Mouse (Mus musculus): ENCODE results near the gene Gm38392. TPM values are rescaled to one million over a fixed set of nuclear protein-coding genes. Genes with fewer than 3 reads are reported as not detected.

The Gm38392 gene
- polyA plus RNA-seq, 1 experiment from 2014 or later: 0.33 TPM

DNA sequence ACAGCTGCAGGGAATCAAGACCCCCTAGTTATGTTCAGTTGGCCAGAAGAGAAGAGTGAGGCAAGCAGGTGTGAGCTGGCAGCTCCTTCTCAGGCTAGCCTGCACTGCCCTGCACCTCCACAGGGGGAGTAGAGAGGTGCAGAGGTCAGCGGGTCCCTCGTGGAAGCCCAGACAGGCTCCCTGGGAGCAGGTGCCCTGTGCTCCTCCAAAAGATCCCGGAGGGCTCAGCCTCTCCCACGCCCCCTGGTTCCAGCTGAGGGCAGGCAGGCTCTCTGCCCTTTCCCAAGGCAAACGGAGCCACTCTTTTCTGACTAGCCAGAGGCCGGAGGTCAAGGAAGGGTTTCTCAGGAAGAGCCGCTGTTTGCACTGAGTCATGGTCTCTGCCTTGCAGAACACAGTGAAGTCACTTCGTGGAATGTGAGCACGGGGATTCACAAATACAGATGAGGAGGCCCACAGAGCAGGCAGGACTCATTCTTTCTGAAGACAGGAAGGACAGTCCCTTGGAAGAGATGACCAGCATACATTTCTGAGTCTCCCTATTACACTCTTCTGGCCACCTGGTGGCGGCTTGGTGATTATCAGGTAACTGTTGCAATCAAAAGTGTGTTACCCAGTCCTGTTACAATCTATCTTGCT lies 49.3 kb downstream of the Gm38392 start:
- Histone ChIP-seq H3K36me3 (ENCODE audit: control insufficient read depth, insufficient read depth, low read length) (no peaks in the 10 kb centered on the region), H3K9me3 (ENCODE audit: control insufficient read depth, low read depth, low read length) (no peaks in the 10 kb centered on the region), H3K4me2 (replicated peaks; ENCODE audit: low read depth, low read length) (no peak overlapping the region), H3K9ac (replicated peaks; ENCODE audit: low read depth, low read length) (no peak overlapping the region), H3K27ac (ENCODE audit: low read length) (no peak overlapping the region), H3K27me3 (ENCODE audit: control insufficient read depth, insufficient read depth, low read length) (peaks cover 47% of the 10 kb centered on the region), H3K4me1 (ENCODE audit: control insufficient read depth, insufficient read depth, low read length) (no peaks in the 10 kb centered on the region), H3K4me3 (ENCODE audit: low read depth, low read length) (no peak overlapping the region)
- 8% methylated on average over 10 of the region's 10 CpGs for WGBS
- ATAC-seq (ENCODE audit: insufficient number of reproducible peaks, insufficient read depth, low FRiP score, low read depth): no peak

DNA sequence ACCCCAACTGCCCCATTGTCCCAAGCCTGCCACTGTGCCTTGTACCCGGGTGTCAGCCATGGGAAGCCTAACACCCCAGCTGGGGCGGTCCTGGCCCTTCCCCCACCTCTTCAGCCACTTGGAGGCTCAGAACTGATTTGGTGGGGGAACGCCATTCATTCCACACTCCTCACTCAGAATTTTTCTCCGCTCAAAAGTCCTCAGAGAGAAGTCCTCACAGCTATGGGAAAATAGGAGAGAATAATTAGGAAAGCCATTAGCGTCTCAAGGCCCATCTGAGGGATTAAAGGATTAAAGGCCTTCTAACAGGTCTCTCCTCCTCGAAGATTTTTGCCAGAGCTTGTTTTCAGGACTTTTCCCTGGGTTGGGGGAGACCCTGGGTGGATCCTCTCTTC lies 49.9 kb downstream of the Gm38392 start:
- peaks cover 43% of the 10 kb centered on the region for H3K27me3 ChIP-seq (ENCODE audit: control insufficient read depth, insufficient read depth, low read length)
- no peak overlapping the region for H3K27ac ChIP-seq (ENCODE audit: low read length)
- no peak overlapping the region for H3K4me2 ChIP-seq (replicated peaks; ENCODE audit: low read depth, low read length)
- no peaks in the 10 kb centered on the region for H3K36me3 ChIP-seq (ENCODE audit: control insufficient read depth, insufficient read depth, low read length)
- no peaks in the 10 kb centered on the region for H3K4me1 ChIP-seq (ENCODE audit: control insufficient read depth, insufficient read depth, low read length)
- no peaks in the 10 kb centered on the region for H3K9me3 ChIP-seq (ENCODE audit: control insufficient read depth, low read depth, low read length)
- no peak for ATAC-seq (ENCODE audit: insufficient number of reproducible peaks, insufficient read depth, low FRiP score, low read depth)
- no peak overlapping the region for H3K4me3 ChIP-seq (ENCODE audit: low read depth, low read length)
- 31% methylated on average over 6 of the region's 6 CpGs for WGBS
- no peak overlapping the region for H3K9ac ChIP-seq (replicated peaks; ENCODE audit: low read depth, low read length)

DNA sequence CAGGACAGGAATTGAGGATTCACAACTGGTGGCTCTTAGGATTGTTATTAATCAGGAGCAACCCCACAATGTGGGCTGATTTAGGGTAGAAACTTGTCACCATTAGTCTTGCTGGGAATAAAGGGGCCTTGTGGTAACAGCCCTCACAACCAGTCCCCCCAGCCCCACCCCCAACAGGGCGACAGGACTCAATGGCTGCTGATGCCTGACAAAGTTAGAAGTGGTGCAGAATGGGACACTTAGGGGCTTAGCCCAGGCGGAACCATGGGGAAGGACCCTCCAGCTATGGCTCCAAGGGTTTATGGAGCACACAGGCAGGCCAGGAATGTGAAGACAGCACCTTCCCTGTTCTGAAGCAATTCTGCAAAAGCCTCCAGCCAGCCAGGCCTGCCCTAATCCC lies 51.4 kb downstream of the Gm38392 start:
- H3K27me3 ChIP-seq (ENCODE audit: control insufficient read depth, insufficient read depth, low read length): peaks cover 30% of the 10 kb centered on the region
- ATAC-seq (ENCODE audit: insufficient number of reproducible peaks, insufficient read depth, low FRiP score, low read depth): no peak
- H3K4me2 ChIP-seq (replicated peaks; ENCODE audit: low read depth, low read length): no peak overlapping the region
- no peaks in the 10 kb centered on the region for H3K9me3 ChIP-seq (ENCODE audit: control insufficient read depth, low read depth, low read length)
- H3K4me1 ChIP-seq (ENCODE audit: control insufficient read depth, insufficient read depth, low read length): no peaks in the 10 kb centered on the region
- H3K9ac ChIP-seq (replicated peaks; ENCODE audit: low read depth, low read length): no peak overlapping the region
- no peak overlapping the region for H3K4me3 ChIP-seq (ENCODE audit: low read depth, low read length)
- 70% methylated on average over 2 of the region's 2 CpGs for WGBS
- H3K27ac ChIP-seq (ENCODE audit: low read length): no peak overlapping the region
- H3K36me3 ChIP-seq (ENCODE audit: control insufficient read depth, insufficient read depth, low read length): no peaks in the 10 kb centered on the region

DNA sequence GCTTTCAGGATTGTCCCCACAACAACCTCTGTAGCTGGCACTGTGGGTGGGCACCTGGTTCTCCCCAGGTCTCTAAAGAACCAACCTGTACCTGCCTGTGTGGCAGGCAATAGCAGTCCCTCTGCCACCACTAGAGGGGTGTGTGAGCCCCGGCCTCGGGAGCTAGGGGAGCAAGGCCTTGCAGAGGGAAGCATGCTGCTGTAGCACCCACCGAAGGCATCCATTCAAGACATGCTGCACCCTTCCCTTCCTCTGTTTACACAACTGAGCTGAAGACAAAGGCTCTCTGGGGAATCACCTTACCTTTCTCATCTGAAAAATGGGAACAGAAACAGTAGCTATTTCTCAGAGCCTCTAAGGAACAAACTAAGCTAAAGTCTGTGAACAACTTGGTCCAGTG lies 51.8 kb downstream of the Gm38392 start:
- Histone ChIP-seq H3K9ac (replicated peaks; ENCODE audit: low read depth, low read length) (no peak overlapping the region), H3K27ac (ENCODE audit: low read length) (no peak overlapping the region), H3K4me2 (replicated peaks; ENCODE audit: low read depth, low read length) (no peak overlapping the region), H3K4me1 (ENCODE audit: control insufficient read depth, insufficient read depth, low read length) (no peaks in the 10 kb centered on the region), H3K27me3 (ENCODE audit: control insufficient read depth, insufficient read depth, low read length) (peaks cover 26% of the 10 kb centered on the region), H3K36me3 (ENCODE audit: control insufficient read depth, insufficient read depth, low read length) (no peaks in the 10 kb centered on the region), H3K4me3 (ENCODE audit: low read depth, low read length) (no peak overlapping the region), H3K9me3 (ENCODE audit: control insufficient read depth, low read depth, low read length) (no peaks in the 10 kb centered on the region)
- 11% methylated on average over 3 of the region's 3 CpGs for WGBS
- ATAC-seq (ENCODE audit: insufficient number of reproducible peaks, insufficient read depth, low FRiP score, low read depth): no peak

DNA sequence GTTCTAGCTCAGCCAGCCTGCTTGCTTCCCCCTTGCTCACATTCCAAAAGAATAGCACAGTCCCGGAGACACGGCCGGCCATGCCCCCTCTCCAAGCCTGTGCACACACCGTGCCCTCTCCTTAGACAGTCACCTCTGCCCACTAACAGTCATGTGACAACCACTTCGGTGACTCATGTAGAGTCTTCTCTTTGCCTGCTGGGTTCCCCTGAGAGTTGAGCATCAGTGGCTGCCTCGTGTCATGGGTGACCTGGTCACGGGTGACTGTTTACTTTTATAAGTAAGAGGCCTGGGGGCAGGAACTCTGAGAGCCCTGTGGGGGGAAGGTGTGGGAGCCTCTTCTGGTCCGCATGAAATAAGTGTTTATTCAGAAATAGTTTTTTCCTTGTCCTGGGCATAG lies 53.0 kb downstream of the Gm38392 start:
- 51% methylated on average over 8 of the region's 8 CpGs for WGBS
- Histone ChIP-seq H3K27ac (ENCODE audit: low read length) (no peak overlapping the region), H3K36me3 (ENCODE audit: control insufficient read depth, insufficient read depth, low read length) (no peaks in the 10 kb centered on the region), H3K9ac (replicated peaks; ENCODE audit: low read depth, low read length) (no peak overlapping the region), H3K4me2 (replicated peaks; ENCODE audit: low read depth, low read length) (no peak overlapping the region), H3K4me3 (ENCODE audit: low read depth, low read length) (no peak overlapping the region), H3K27me3 (ENCODE audit: control insufficient read depth, insufficient read depth, low read length) (peaks cover 14% of the 10 kb centered on the region), H3K4me1 (ENCODE audit: control insufficient read depth, insufficient read depth, low read length) (no peaks in the 10 kb centered on the region), H3K9me3 (ENCODE audit: control insufficient read depth, low read depth, low read length) (no peaks in the 10 kb centered on the region)
- no peak for ATAC-seq (ENCODE audit: insufficient number of reproducible peaks, insufficient read depth, low FRiP score, low read depth)

DNA sequence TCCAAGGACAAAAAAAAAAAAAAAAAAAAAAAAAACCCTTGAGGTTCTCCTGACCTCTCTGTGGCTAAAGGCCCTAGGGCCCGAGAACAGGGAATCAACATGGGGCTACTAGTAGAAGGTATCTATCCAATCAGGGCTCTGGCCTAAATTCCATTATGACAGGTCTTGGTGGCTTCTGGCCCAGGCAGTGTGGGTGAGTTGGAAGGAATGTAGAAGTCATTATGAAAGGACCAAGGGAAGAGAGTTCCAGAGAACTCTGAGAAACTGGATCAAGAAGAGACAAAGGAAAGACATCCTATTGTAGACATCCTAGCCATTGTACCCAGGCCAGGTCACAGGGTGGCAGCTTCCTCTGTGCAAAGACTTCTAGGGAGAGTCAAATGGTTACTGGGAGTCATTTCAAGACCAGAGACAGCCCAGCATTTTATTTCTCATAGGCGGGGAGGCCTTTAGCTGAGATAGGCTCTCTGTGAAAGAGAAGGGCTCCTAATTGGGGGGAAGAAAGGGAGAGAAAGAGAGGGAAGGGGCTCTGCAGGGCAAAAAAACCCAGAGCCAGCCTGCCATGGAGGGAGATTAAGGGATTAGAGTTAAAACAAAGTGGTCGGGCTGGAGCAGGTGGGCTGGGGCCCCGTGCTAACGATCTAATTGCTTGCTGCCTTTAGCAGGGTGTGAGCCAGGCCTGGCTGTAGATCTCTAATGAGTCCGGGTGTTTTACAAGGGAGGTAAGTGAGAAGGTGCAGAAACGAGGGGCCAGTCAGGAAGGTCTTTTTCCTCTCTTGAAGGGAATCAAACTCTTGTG lies 54.0 kb downstream of the Gm38392 start:
- Histone ChIP-seq H3K27ac (ENCODE audit: low read length) (no peak overlapping the region), H3K27me3 (ENCODE audit: control insufficient read depth, insufficient read depth, low read length) (peaks cover 11% of the 10 kb centered on the region), H3K9me3 (ENCODE audit: control insufficient read depth, low read depth, low read length) (no peaks in the 10 kb centered on the region), H3K4me1 (ENCODE audit: control insufficient read depth, insufficient read depth, low read length) (no peaks in the 10 kb centered on the region), H3K36me3 (ENCODE audit: control insufficient read depth, insufficient read depth, low read length) (no peaks in the 10 kb centered on the region), H3K4me3 (ENCODE audit: low read depth, low read length) (no peak overlapping the region), H3K4me2 (replicated peaks; ENCODE audit: low read depth, low read length) (no peak overlapping the region), H3K9ac (replicated peaks; ENCODE audit: low read depth, low read length) (no peak overlapping the region)
- no peak for ATAC-seq (ENCODE audit: insufficient number of reproducible peaks, insufficient read depth, low FRiP score, low read depth)
- 29% methylated on average over 7 of the region's 7 CpGs for WGBS

DNA sequence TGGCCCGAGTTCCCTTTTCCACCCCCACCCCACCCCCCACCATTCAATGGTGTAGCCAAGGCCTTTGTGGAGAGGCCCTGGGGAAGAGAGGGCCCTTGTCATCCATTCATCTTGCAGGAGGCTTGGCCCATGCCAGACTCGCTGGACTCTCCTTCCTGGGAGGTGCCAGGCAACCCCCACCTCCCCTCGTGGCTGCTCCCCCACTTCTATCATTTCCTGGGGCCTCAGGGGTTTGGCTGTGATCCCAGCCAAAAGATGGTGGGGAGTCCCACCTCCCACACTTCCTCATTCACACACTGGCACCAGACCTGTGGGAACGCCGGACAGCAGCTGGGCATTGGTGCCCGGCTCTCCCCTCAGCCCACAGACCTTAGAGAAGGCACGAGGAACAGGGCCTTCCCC lies 54.7 kb downstream of the Gm38392 start:
- no peaks in the 10 kb centered on the region for H3K36me3 ChIP-seq (ENCODE audit: control insufficient read depth, insufficient read depth, low read length)
- H3K9ac ChIP-seq (replicated peaks; ENCODE audit: low read depth, low read length): no peak overlapping the region
- H3K4me1 ChIP-seq (ENCODE audit: control insufficient read depth, insufficient read depth, low read length): no peaks in the 10 kb centered on the region
- no peaks in the 10 kb centered on the region for H3K9me3 ChIP-seq (ENCODE audit: control insufficient read depth, low read depth, low read length)
- 55% methylated on average over 7 of the region's 7 CpGs for WGBS
- no peak overlapping the region for H3K4me3 ChIP-seq (ENCODE audit: low read depth, low read length)
- no peak overlapping the region for H3K27ac ChIP-seq (ENCODE audit: low read length)
- ATAC-seq (ENCODE audit: insufficient number of reproducible peaks, insufficient read depth, low FRiP score, low read depth): no peak
- 0 out of 2 replicates have a peak, but pooled peaks cover 6% of the 10 kb centered on the region for H3K27me3 ChIP-seq (ENCODE audit: control insufficient read depth, insufficient read depth, low read length)
- H3K4me2 ChIP-seq (replicated peaks; ENCODE audit: low read depth, low read length): no peak overlapping the region

DNA sequence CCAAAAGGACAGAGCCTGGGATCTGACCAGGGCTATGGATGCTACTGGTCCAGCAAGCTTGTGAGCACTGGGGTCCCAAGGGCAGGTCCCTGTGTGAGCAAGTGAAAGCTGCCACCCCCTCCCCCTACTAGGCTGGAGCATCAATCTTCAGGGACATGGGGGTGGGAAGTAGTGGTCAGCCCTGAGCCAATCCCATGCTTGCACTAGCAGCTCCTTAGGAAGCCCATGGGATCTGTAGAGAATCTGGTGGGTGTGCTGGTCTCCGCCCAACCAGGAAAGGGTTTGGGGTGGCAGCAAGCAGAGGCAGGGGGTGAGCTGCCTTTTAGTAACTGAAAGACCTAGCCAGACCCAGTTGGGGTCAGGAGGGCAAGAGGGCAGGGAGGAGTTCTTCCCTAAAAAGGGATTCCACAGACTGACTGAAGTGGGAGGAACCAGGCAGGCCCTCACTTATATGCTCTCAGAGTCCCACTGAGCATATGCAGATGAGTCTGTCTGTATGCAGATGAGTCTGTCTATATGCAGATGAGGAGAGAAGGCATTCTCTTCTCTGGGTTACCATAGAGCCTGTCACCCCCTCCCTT lies 55.9 kb downstream of the Gm38392 start:
- WGBS: 55% methylated on average over 1 of the region's 1 CpGs
- H3K4me3 ChIP-seq (ENCODE audit: low read depth, low read length): no peak overlapping the region
- H3K27me3 ChIP-seq (ENCODE audit: control insufficient read depth, insufficient read depth, low read length): no peaks in the 10 kb centered on the region
- H3K4me2 ChIP-seq (replicated peaks; ENCODE audit: low read depth, low read length): no peak overlapping the region
- no peaks in the 10 kb centered on the region for H3K9me3 ChIP-seq (ENCODE audit: control insufficient read depth, low read depth, low read length)
- no peak overlapping the region for H3K9ac ChIP-seq (replicated peaks; ENCODE audit: low read depth, low read length)
- H3K36me3 ChIP-seq (ENCODE audit: control insufficient read depth, insufficient read depth, low read length): no peaks in the 10 kb centered on the region
- no peak for ATAC-seq (ENCODE audit: insufficient number of reproducible peaks, insufficient read depth, low FRiP score, low read depth)
- no peaks in the 10 kb centered on the region for H3K4me1 ChIP-seq (ENCODE audit: control insufficient read depth, insufficient read depth, low read length)
- H3K27ac ChIP-seq (ENCODE audit: low read length): no peak overlapping the region
